Mouse (Mus musculus) brain, adult 10 weeks (tissue): ENCODE measurements around the gene Braf. TPM values are rescaled to one million over a fixed set of nuclear protein-coding genes. Genes with fewer than 3 reads are reported as not detected.

Experiments
- polyA plus RNA-seq: library from polyadenylated mRNA; stranded (reverse); fragments of 350-450 nt; fragmentation: Illumina TruSeq; extraction: RNeasy Lipid Tissue Mini Kit (QIAGEN cat#74804); gene quantifications from one replicate; pipeline ENCODE4 v1.2.3, GENCODE M21; 2015; ENCODE audit warnings: low read depth, low replicate concordance

Gene Braf
- 38.9 TPM for polyA plus RNA-seq

DNA sequence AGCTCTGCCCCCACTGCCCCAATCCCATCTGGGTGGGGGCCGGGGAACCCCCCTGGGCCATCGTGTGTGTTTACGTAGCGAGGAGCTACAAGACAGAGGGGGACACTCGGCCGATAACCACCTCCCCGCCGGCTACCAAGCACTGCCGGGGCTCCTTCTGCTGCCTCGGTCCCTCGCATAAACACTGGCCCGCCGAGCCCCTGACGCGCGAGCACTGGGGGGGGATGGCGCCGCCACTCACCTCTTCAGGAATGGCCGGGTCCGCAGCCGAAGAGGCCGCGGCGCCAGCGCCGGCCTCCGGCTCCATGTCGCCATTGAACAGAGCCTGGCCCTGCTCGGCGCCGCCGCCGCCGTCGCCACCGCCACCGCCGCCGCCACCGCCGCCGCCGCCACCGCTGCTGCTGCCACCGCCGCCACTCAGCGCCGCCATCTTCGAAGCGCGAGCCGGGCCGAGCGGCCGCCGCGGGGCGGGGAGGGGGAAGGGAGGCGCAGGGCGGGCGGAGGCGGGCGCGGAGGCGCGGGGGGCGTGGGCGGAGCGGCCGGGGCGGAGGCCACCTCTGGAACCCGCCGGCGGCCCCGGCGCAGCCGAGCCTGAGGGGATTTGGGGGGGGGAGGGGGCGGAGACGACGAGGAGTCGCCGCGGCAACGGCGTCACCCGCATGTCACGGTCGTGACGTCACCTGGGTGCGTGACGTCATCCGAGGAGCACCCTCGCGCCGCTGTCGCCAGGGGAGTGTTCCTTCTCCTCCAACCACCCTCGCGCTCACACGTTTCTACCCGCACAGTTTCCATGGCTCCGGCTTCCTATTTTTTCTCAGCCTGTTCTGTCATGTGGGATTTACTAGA lies at the start of gene Braf:
Braf (minus strand) TSS at position 598 of the 846 bp plus-strand sequence.

DNA sequence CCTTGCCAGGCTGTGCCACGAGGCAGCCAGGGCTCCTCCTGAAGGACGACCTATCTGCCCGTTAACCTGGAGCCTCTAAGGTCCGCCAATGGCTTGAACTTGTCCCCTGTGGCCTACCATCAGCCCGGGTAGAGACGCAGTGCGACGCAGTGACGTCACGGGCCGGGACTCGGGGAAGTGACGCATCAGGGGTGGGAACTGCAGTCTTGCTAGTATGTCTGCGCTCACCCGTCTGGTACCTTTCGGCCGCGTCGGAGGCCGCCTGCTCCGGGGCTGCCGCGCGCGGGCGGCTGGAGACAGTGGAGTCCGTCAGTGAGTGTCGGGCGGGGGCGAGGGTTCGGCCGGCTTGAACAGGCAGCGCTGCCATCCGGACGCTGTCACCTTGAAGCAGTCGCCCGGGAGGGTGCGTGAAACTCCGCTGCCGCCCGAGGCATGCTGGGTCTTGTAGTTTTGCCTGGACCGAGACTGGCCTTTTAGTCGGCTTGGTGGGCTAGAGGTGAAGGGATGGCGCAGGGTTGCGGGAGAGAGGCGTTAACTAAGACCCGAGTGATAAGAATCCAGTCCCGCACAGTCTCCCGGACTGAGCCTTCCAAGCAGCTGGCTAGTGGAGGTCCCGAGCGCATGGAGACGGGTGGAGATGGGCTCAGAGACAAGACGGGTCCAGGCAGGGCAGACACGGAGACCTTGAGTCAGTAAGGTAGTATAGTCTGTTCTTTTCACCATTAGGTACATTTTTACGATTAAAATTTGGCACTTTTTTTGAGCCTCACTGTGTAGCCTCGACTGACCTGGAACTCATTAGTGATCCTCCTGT lies 132.7 kb downstream of the Braf start, which contains the start of gene Ndufb2:
Ndufb2 (plus strand) TSS at position 174 of the 814 bp plus-strand sequence.

DNA sequence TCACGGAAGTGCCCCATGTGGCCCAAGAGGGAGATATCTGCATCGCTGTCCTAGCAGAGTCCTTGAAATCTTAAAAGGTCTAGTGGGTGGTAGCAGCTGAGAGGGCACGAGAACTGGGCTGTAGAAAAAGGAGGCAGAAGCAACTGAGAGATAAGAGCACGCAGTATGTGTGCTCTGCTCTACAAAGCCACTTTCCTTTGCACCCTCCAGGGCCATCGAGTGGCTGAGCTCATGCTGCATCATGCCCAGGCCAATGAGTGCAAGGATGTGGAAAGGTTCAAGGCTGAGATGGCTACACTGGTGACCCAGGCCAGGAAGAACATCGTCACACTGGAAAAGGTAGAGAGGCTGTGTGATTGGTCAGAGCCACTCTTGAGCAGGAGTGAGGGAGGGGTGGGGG lies 139.7 kb downstream of the Braf start, which contains the start of gene Gm42420:
Gm42420 (plus strand) TSS at position 237 of the 400 bp plus-strand sequence.

DNA sequence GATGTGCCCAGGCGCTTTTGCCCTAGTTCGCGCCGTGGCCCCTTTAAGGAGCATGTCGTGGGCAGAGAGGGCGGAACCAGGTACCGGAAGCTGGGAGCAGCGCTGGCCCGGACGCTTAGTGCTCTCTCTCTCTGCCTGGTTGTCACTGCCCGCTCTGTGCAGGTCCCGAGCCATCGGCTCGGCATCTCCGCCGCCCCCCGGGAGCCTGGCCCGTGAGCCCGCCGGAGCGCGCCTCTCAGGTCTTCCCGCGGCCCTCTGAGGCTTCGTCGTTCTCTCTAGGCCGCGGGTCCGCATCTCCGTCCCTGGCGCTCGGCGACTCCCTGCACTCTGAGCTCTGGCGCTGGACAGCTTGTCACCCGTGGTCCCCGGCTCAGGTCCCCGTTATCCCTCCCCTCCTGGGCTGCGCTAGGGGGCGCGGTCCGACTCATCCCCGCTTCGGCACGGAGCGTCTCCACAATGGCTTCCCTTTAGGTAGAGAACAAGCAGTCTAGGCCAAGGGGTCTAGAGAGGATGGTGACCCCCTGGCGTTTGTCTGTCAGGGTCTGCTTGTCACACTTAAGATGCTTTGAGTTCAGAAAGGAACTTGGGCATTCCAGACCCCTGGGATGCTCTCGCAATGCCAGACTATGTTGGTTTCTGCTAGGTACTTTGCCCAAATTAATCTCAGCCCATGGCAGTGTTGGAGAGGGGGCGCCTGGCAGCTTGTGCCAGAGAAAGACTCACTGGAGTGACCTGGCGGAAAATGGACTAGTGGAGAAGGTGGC lies 151.3 kb downstream of the Braf start, which contains the start of gene Adck2:
Adck2 (plus strand) TSS at position 83 of the 764 bp plus-strand sequence.

DNA sequence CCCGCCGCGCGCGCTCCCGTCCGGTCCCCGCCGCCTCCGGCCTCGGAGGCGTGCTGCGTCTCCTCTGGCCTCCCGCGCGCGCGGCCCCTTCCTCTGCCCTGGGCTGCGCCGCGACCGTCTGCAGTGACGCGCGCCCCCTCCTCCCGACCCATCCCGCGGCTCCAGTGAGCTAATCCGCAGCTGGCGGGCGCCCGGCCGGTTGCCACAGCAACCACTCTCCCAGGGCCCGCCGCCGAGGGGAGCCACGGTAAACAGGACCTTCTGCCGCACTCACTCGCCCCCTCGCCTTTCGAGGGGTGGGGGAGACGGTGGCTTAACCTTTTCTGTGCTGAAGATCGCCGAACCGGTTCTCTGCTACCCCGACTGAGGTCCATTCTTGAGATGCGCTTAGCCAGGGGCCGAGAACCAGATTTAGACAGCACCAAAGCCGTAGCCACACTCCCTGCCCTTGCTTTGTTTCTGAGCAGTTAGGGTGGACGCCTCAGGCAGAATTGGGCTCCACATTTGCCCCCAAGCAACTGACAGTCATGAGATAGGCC lies 167.5 kb downstream of the Braf start, which contains the start of gene Dennd2a:
Dennd2a (minus strand) TSS at position 145 of the 539 bp plus-strand sequence.

Other genes starting within 250 kb of the Braf start
- 11.3 TPM for gene Dennd2a, start 167.6 kb downstream of the Braf start, polyA plus RNA-seq
- gene Adck2, start 151.6 kb downstream of the Braf start, polyA plus RNA-seq: 25.3 TPM
- gene Gm42420, start 139.7 kb downstream of the Braf start, polyA plus RNA-seq: not detected
- 410 TPM for gene Ndufb2, start 132.9 kb downstream of the Braf start, polyA plus RNA-seq
- 201 TPM for gene Mrps33, start 85.5 kb upstream of the Braf start, polyA plus RNA-seq
- gene Tmem178b, start 147.8 kb upstream of the Braf start, polyA plus RNA-seq: 92.7 TPM